Mouse (Mus musculus): Measurements from ENCODE around the gene Mbnl1. TPM values are rescaled to one million over a fixed set of nuclear protein-coding genes. Genes with fewer than 3 reads are reported as not detected.

Gene Mbnl1
- polyA plus RNA-seq, 1 experiment from 2014 or later = 113 TPM

DNA sequence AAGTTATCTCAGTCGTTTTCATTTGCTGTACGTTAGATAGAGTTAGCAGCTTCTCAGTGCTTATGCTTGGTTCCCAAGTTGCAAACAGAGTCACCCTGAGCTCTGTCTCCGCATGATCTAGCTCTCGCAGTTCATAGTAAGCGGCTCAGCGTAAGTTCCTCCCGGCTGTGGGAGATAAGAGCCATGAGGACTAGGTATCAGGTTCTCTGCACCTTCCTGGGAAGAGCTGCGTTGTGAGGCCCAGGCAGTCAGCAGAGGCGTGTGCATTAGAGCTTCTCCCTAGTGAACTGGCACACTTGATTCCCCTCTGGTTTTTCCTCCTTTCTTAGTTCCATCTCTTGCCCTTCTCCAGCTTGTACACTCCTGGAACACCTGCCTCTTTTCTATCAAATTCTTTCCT lies 73.6 kb downstream of the Mbnl1 start:
- H3K4me1 ChIP-seq (ENCODE audit: control insufficient read depth, insufficient read depth, low read length) = peaks cover 10% of the 10 kb centered on the region; the same call in 1 of the 2 replicates
- H3K27ac ChIP-seq (replicated peaks; ENCODE audit: low read depth, low read length) = no peak overlapping the region
- no peaks in the 10 kb centered on the region for H3K36me3 ChIP-seq (ENCODE audit: control insufficient read depth, insufficient read depth, low read length)
- H3K9me3 ChIP-seq (ENCODE audit: control insufficient read depth, low read length) = no peaks in the 10 kb centered on the region
- H3K9ac ChIP-seq (ENCODE audit: low read depth, low read length) = no peak overlapping the region
- DNase-seq (ENCODE audit: low spot score) (no peak), ATAC-seq (ENCODE audit: low read depth) (no peak)
- H3K4me3 ChIP-seq (ENCODE audit: low read depth, low read length) = no peak overlapping the region
- no peaks in the 10 kb centered on the region for H3K27me3 ChIP-seq (replicated peaks; ENCODE audit: control insufficient read depth, insufficient read depth, low read length)
- WGBS = 61% methylated on average over 9 of the region's 9 CpGs
- no peak overlapping the region for H3K4me2 ChIP-seq (ENCODE audit: low read depth, low read length)

DNA sequence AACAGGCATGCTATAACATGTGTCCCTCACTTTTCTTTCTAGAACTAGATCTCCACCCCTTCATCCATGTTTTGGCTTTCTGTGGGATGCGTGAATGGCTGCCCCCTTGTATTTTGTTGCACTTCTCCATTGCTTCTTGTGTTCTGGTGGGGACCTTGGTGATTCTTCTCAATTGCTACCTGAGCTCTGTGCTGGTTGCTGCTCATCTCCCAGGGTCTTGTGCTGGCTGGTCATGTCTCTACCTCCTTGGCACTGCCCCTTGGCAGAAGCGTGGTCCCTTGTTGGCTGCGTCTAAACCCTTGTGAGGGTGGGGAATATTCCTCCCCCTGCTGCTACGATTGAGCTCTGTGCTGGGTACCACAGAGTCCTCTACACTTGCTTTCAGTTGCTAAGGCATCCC lies 74.3 kb downstream of the Mbnl1 start:
- no peaks in the 10 kb centered on the region for H3K27me3 ChIP-seq (replicated peaks; ENCODE audit: control insufficient read depth, insufficient read depth, low read length)
- H3K27ac ChIP-seq (replicated peaks; ENCODE audit: low read depth, low read length) = no peak overlapping the region
- WGBS = 92% methylated on average over 4 of the region's 4 CpGs
- no peak for ATAC-seq (ENCODE audit: low read depth)
- no peaks in the 10 kb centered on the region for H3K9me3 ChIP-seq (ENCODE audit: control insufficient read depth, low read length)
- no peak overlapping the region for H3K9ac ChIP-seq (ENCODE audit: low read depth, low read length)
- no peak overlapping the region for H3K4me3 ChIP-seq (ENCODE audit: low read depth, low read length)
- no peaks in the 10 kb centered on the region for H3K36me3 ChIP-seq (ENCODE audit: control insufficient read depth, insufficient read depth, low read length)
- H3K4me2 ChIP-seq (ENCODE audit: low read depth, low read length) = no peak overlapping the region
- H3K4me1 ChIP-seq (ENCODE audit: control insufficient read depth, insufficient read depth, low read length) = peaks cover 13% of the 10 kb centered on the region; the same call in 1 of the 2 replicates
- no peak for DNase-seq (ENCODE audit: low spot score)

DNA sequence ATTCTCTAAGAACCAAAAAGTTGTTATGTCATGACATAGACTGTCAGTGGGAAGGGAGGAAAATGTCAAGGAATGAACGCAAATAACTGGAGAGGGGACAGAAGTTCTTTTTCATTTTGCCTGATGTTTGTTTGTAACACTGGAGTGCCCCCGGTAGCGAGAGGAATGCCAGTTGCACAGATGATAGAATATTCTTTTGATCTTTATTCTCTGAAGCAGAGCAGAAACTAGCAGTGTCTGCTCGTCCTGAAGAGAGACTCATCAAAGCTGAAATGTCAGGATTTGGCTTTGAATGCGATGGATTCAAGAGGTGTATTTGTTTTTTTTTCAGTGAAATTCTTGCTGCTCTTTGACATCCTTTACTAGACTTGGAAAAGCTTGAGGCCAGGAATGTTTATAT lies 77.9 kb downstream of the Mbnl1 start:
- H3K9ac ChIP-seq (ENCODE audit: low read depth, low read length) = no peak overlapping the region
- H3K27ac ChIP-seq (replicated peaks; ENCODE audit: low read depth, low read length) = no peak overlapping the region
- H3K36me3 ChIP-seq (ENCODE audit: control insufficient read depth, insufficient read depth, low read length) = no peaks in the 10 kb centered on the region
- no peak overlapping the region for H3K4me3 ChIP-seq (ENCODE audit: low read depth, low read length)
- peaks cover 13% of the 10 kb centered on the region; the same call in 1 of the 2 replicates for H3K4me1 ChIP-seq (ENCODE audit: control insufficient read depth, insufficient read depth, low read length)
- H3K27me3 ChIP-seq (replicated peaks; ENCODE audit: control insufficient read depth, insufficient read depth, low read length) = no peaks in the 10 kb centered on the region
- WGBS = 51% methylated on average over 5 of the region's 5 CpGs
- H3K9me3 ChIP-seq (ENCODE audit: control insufficient read depth, low read length) = no peaks in the 10 kb centered on the region
- DNase-seq (ENCODE audit: low spot score) (no peak), ATAC-seq (ENCODE audit: low read depth) (no peak)
- H3K4me2 ChIP-seq (ENCODE audit: low read depth, low read length) = no peak overlapping the region

DNA sequence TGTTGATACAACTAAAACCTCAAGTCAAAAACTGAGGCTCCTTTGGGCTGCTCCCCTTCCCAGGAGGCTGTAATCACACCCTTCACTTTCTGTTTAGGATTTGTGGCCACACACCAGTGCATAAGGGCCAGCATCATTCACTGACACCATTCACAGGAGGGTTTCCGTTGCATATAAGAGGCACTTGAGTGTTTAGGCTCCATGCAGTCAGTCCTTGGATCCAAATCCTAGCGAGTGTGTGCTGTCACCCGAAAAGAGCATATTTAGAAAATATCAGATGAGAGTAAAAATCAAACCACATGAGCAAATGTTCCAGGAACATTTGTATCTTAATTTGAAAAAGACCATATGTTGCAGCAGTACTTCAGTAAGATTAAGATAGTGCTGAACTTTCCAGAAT lies 79.0 kb downstream of the Mbnl1 start:
- WGBS = 38% methylated on average over 3 of the region's 3 CpGs
- ATAC-seq (ENCODE audit: low read depth) (no peak), DNase-seq (ENCODE audit: low spot score) (no peak)
- H3K4me1 ChIP-seq (ENCODE audit: control insufficient read depth, insufficient read depth, low read length) = peaks cover 14% of the 10 kb centered on the region; the same call in 1 of the 2 replicates
- no peaks in the 10 kb centered on the region for H3K9me3 ChIP-seq (ENCODE audit: control insufficient read depth, low read length)
- H3K9ac ChIP-seq (ENCODE audit: low read depth, low read length) = no peak overlapping the region
- H3K4me2 ChIP-seq (ENCODE audit: low read depth, low read length) = no peak overlapping the region
- no peaks in the 10 kb centered on the region for H3K36me3 ChIP-seq (ENCODE audit: control insufficient read depth, insufficient read depth, low read length)
- no peaks in the 10 kb centered on the region for H3K27me3 ChIP-seq (replicated peaks; ENCODE audit: control insufficient read depth, insufficient read depth, low read length)
- H3K4me3 ChIP-seq (ENCODE audit: low read depth, low read length) = no peak overlapping the region
- H3K27ac ChIP-seq (replicated peaks; ENCODE audit: low read depth, low read length) = no peak overlapping the region

DNA sequence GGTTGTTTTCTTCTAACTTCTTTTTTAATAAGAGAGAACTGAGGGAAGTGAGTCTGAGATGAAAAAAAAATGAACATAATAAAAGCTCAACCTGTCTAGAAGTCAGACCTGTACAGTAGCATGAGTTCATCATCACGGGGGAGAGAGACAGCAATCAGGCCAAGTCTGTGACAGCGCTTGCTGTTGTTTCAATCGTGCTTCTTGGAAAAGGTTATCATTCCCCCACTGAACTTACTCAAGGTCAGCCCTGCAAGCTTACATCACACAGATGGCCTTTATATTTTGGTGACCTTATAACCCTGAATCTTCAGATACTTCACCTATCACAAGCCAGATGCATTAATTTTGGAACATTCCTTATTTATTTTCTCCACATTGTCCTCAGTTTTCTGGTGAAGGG lies 80.4 kb downstream of the Mbnl1 start:
- no peaks in the 10 kb centered on the region for H3K27me3 ChIP-seq (replicated peaks; ENCODE audit: control insufficient read depth, insufficient read depth, low read length)
- H3K9ac ChIP-seq (ENCODE audit: low read depth, low read length) = no peak overlapping the region
- no peak overlapping the region for H3K27ac ChIP-seq (replicated peaks; ENCODE audit: low read depth, low read length)
- no peak overlapping the region for H3K4me3 ChIP-seq (ENCODE audit: low read depth, low read length)
- 75% methylated on average over 3 of the region's 3 CpGs for WGBS
- no peak for ATAC-seq (ENCODE audit: low read depth)
- H3K4me2 ChIP-seq (ENCODE audit: low read depth, low read length) = no peak overlapping the region
- no peaks in the 10 kb centered on the region for H3K36me3 ChIP-seq (ENCODE audit: control insufficient read depth, insufficient read depth, low read length)
- peaks cover 15% of the 10 kb centered on the region; the same call in 1 of the 2 replicates for H3K4me1 ChIP-seq (ENCODE audit: control insufficient read depth, insufficient read depth, low read length)
- H3K9me3 ChIP-seq (ENCODE audit: control insufficient read depth, low read length) = no peaks in the 10 kb centered on the region
- DNase-seq (ENCODE audit: low spot score) = no peak

DNA sequence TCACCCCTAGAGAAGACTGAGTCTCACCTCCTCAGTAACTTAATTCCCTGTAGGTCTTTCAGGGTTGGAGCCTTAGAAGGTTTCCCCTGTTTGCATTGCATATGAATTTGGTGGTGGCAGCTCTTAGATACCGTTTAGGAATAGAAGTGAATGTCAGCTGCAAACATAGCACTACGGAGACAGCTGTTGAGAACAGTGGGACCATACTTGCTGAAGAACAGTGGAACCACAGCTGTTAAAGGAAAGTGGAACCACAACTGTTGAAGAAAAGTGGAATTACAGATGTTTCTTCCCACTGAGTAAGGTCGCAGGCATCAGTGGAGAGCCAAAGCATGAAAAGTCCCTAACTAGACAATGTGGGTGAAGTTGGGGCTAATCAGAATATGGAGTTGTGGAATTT lies 84.0 kb downstream of the Mbnl1 start:
- WGBS = 69% methylated on average over 3 of the region's 3 CpGs
- H3K27me3 ChIP-seq (replicated peaks; ENCODE audit: control insufficient read depth, insufficient read depth, low read length) = no peaks in the 10 kb centered on the region

DNA sequence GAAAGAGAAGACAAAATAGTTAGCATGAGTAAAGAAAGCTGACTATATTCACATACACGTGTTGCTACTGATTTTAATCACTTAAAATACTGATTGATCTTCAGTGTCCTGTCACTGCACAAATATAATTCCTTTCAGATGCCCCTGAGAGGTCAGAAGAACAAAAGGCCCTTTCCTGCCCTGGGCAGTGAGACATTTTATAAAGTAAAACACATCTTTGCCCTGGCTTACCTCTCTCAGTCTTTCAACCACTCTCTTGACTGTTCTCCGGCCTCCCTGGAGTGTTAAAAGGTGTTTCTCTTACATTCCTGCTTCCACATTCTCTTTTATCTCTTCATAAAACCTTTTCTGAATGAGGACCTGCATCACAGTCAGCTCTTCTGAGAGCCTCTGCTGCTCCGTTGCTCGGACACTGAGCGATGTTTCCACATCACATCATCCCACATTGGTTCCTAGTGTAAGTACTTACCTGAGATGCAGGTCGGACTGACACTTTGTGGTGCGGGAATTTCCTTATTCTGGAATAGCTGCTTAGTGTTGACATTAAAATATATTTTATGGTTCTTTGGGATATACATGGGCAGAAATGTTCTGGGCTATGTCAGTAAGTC lies 85.7 kb downstream of the Mbnl1 start:
- H3K4me2 ChIP-seq (ENCODE audit: low read depth, low read length) = no peak overlapping the region
- H3K9me3 ChIP-seq (ENCODE audit: control insufficient read depth, low read length) = no peaks in the 10 kb centered on the region
- peaks cover 6% of the 10 kb centered on the region; the same call in 1 of the 2 replicates for H3K4me1 ChIP-seq (ENCODE audit: control insufficient read depth, insufficient read depth, low read length)
- H3K36me3 ChIP-seq (ENCODE audit: control insufficient read depth, insufficient read depth, low read length) = no peaks in the 10 kb centered on the region
- no peaks in the 10 kb centered on the region for H3K27me3 ChIP-seq (replicated peaks; ENCODE audit: control insufficient read depth, insufficient read depth, low read length)
- H3K27ac ChIP-seq (replicated peaks; ENCODE audit: low read depth, low read length) = no peak overlapping the region
- ATAC-seq (ENCODE audit: low read depth) = no peak
- WGBS = 68% methylated on average over 7 of the region's 7 CpGs
- H3K9ac ChIP-seq (ENCODE audit: low read depth, low read length) = no peak overlapping the region
- DNase-seq (ENCODE audit: low spot score) = no peak
- no peak overlapping the region for H3K4me3 ChIP-seq (ENCODE audit: low read depth, low read length)

More for the DNA sequence above, 84.0 kb downstream of the Mbnl1 start:
- H3K4me2 ChIP-seq (ENCODE audit: low read depth, low read length) = no peak overlapping the region
- 0 out of 2 replicates have a peak, but pooled peaks cover 3% of the 10 kb centered on the region for H3K4me1 ChIP-seq (ENCODE audit: control insufficient read depth, insufficient read depth, low read length)
- H3K36me3 ChIP-seq (ENCODE audit: control insufficient read depth, insufficient read depth, low read length) = no peaks in the 10 kb centered on the region
- ATAC-seq (ENCODE audit: low read depth) (no peak), DNase-seq (ENCODE audit: low spot score) (no peak)
- no peaks in the 10 kb centered on the region for H3K9me3 ChIP-seq (ENCODE audit: control insufficient read depth, low read length)
- no peak overlapping the region for H3K27ac ChIP-seq (replicated peaks; ENCODE audit: low read depth, low read length)
- H3K4me3 ChIP-seq (ENCODE audit: low read depth, low read length) = no peak overlapping the region
- H3K9ac ChIP-seq (ENCODE audit: low read depth, low read length) = no peak overlapping the region

DNA sequence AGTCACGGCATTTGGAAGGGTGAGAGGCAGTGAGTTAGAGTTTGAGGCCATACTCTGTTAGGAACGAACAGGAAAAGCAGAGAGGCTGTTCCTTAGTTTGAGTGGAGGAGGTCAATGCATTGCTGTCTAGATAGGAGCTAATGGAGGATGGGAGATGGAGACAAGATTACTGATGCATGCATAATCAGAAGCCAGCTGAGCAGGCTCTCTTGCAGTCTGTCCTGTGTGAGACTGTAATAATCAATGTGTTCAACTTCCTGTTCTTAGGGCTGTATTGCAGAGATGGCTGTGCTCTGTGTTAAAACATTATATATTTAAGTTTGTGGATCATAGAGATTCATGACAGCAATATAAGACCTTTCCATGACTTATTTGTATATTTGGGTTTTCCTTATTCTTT lies 87.1 kb downstream of the Mbnl1 start:
- 74% methylated on average over 2 of the region's 2 CpGs for WGBS
- H3K4me3 ChIP-seq (ENCODE audit: low read depth, low read length) = no peak overlapping the region
- DNase-seq (ENCODE audit: low spot score) (no peak), ATAC-seq (ENCODE audit: low read depth) (no peak)
- H3K4me2 ChIP-seq (ENCODE audit: low read depth, low read length) = no peak overlapping the region
- H3K27ac ChIP-seq (replicated peaks; ENCODE audit: low read depth, low read length) = no peak overlapping the region
- no peak overlapping the region for H3K9ac ChIP-seq (ENCODE audit: low read depth, low read length)
- no peaks in the 10 kb centered on the region for H3K36me3 ChIP-seq (ENCODE audit: control insufficient read depth, insufficient read depth, low read length)
- no peaks in the 10 kb centered on the region for H3K27me3 ChIP-seq (replicated peaks; ENCODE audit: control insufficient read depth, insufficient read depth, low read length)
- no peaks in the 10 kb centered on the region for H3K9me3 ChIP-seq (ENCODE audit: control insufficient read depth, low read length)
- H3K4me1 ChIP-seq (ENCODE audit: control insufficient read depth, insufficient read depth, low read length) = peaks cover 14% of the 10 kb centered on the region; the same call in 1 of the 2 replicates

DNA sequence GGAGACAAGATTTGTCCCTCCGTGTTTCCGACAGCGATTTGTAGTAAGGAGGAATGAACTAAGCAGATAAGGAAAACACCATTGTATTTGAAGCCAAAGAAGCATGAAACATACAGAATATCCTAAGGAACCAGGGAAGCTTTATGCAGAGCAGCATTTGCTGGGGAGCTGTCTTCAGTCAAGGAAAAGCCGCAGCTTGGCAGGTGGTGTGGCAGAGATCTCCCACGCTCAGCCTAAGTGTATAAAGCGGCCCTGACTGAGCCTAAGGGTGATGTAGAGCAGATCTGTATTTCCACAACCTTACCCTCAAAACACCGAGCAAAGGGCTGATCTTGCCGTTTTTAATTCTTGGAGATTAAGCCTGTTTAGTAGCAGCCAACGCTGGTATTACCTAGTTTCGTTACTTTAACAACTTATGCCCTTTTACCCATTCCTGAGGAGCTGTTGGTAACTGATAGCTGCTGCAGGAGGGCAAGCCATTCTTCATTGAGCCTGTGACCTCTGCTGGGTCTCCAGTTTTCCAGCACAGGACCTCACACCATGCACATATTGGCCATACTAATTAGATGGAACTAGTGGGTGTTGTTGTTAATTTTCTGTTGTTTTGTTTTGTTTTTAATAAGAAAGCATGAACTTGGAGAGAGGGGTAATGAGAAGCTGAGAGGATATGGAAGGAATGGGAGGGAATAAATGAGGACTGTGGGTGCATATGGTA lies 91.1 kb downstream of the Mbnl1 start:
- no peak for DNase-seq (ENCODE audit: low spot score)
- WGBS = 64% methylated on average over 10 of the region's 10 CpGs

More for the DNA sequence above, 91.1 kb downstream of the Mbnl1 start:
- Histone ChIP-seq H3K4me3 (ENCODE audit: low read depth, low read length) (no peak overlapping the region), H3K9ac (ENCODE audit: low read depth, low read length) (no peak overlapping the region), H3K27me3 (replicated peaks; ENCODE audit: control insufficient read depth, insufficient read depth, low read length) (no peaks in the 10 kb centered on the region), H3K27ac (replicated peaks; ENCODE audit: low read depth, low read length) (no peak overlapping the region), H3K4me1 (ENCODE audit: control insufficient read depth, insufficient read depth, low read length) (peaks cover 12% of the 10 kb centered on the region; the same call in 1 of the 2 replicates), H3K36me3 (ENCODE audit: control insufficient read depth, insufficient read depth, low read length) (no peaks in the 10 kb centered on the region), H3K9me3 (ENCODE audit: control insufficient read depth, low read length) (no peaks in the 10 kb centered on the region), H3K4me2 (ENCODE audit: low read depth, low read length) (no peak overlapping the region)
- ATAC-seq (ENCODE audit: low read depth) = no peak
